Mouse (Mus musculus): Measurements from ENCODE around the gene Foxred2. TPM values are rescaled to one million over a fixed set of nuclear protein-coding genes. Genes with fewer than 3 reads are reported as not detected.

Foxred2 gene
- 1 to 10 TPM; 3.0 to 6.5 TPM for polyA plus RNA-seq (2017; shearing (Covaris generic))

DNA sequence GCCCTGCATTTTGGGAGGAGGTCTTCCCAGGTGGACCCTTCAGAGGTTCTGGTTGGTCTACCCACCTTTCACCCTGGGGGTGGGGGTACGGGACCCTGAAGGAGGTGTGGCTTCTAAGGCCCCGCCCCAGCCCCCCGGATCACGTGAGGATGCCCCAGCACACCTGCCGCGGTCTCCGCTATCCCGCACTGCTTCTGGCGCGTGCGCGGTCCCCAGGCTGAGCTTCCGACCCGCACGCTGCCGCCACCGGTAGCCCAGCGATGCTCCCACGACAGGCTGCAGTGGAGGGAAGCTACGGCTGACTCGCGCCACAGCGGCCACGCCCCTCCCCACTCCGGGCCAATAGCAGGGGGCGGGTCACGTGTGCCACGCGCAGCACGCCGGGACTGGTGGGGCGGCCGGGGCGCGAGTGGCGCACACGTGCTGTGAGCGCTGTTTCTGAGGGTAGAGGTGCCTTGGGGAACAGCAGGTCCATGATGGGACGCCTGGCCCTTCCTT, at the start of gene Foxred2:
Gene Foxred2 (minus strand): TSS at position 319 of the 498 bp plus-strand sequence.

DNA sequence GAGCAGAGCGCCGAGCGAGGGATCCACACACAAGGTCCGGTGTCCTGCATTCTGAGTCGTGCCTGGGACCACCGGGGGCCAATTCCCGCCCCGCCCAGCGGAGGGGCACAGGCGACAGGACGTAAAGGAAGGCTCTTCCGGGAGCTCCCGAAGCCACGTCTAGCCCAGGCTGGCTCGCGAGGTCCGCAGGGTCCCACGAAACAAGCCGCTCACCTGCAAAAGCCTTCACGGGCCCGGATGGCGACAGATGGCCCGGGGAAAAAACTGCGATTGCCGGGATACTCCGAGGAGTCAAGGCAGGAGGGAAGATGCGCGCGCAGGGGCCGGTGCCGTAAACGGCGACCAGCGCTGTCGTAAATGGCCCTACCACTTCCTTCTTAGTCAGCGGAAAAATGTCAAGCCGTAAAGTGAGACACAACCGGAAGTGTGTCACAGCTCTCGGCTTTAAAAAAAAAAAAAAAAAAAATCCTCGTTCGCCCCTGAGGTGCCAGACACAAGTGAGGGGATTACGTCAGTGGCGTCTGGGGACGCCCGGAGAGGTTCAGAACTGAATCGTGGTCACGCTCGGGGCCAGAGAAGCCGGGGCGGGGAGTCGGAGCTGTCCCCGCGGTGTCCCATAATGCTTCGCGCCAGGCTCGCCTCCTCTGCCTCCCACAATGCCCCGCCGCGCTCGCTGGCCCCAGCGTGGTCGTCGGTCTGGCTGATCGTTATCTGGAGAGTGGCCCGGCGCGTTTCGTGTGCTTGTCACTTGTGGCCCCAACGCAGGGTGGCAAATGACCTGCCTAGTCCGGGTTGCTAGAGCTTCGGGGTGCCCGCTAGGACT, 14.2 kb upstream of the Foxred2 start, which contains the start of gene Eif3d:
Gene Eif3d (minus strand): TSS at position 344 of the 823 bp plus-strand sequence.

DNA sequence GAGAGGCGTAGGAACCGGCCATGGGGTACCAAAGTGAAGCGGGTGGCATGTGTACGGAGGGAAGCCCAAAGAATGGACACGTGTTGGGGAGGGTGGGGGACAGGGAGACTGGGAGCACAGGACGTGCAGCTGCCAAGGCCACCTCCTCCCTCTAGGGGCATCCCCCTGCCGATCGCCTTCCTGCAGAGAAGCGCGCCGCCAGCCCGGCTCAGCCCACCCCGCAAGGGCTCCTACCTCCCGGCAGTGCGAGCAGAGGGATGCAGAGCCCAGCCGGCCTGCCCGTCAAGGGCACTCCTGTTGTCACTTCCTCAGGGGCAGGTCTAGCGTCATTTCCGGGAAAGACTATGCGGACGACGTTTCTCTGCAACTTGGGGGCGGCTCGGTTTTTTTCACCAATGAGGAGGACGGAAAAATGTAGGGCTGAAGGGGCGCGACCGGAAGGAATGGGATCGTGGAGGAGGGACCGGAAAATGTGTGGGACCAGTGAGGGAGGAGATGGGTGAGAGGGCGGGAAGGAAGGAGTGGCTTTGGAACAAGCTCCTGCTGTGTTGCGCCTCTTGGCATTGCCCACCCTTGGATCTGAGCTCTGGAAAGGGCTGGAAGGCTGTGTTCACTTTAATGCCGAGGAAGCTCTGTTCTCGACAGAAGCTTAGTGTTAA, 27.7 kb downstream of the Foxred2 start, which contains the start of gene Txn2:
Gene Txn2 (minus strand): TSS at position 334 of the 659 bp plus-strand sequence.

Other genes starting within 250 kb of the Foxred2 start
- 10 to 100 TPM; 12.2 to 60.8 TPM for gene Apol9b, start 227.7 kb downstream of the Foxred2 start, polyA plus RNA-seq (2017; shearing (Covaris generic))
- gene Apol8, start 199.7 kb downstream of the Foxred2 start, polyA plus RNA-seq (2017; shearing (Covaris generic)), result 1 to 10 TPM in 1 of 2 experiments, under 1 TPM in 1; 0.06 to 2.9 TPM
- 100 to 1,000 TPM; 237 to 271 TPM for gene Myh9, start 114.5 kb downstream of the Foxred2 start, polyA plus RNA-seq (2017; shearing (Covaris generic))
- 100 to 1,000 TPM; 196 to 217 TPM for gene Txn2, start 27.7 kb downstream of the Foxred2 start, polyA plus RNA-seq (2017; shearing (Covaris generic))
- gene Eif3d, start 14.1 kb upstream of the Foxred2 start, polyA plus RNA-seq (2017; shearing (Covaris generic)), result 100 to 1,000 TPM; 176 to 187 TPM
- gene Cacng2, start 163.3 kb upstream of the Foxred2 start, polyA plus RNA-seq (2017; shearing (Covaris generic)), result under 1 TPM in 1 of 2 experiments, not detected in 1; 0.60 TPM
- 10 to 100 TPM; 58.7 to 62.5 TPM for gene Ift27, start 217.4 kb upstream of the Foxred2 start, polyA plus RNA-seq (2017; shearing (Covaris generic))
- gene Pvalb, start 249.7 kb upstream of the Foxred2 start, polyA plus RNA-seq (2017; shearing (Covaris generic)), result not detected